Mouse (Mus musculus) inflammation-experienced regulatory T-cells (primary cell): ENCODE data around the gene Gh. TPM values are rescaled to one million over a fixed set of nuclear protein-coding genes. Genes with fewer than 3 reads are reported as not detected.

ENCODE experiments used
- polyA plus RNA-seq, 2 experiments: library from polyadenylated mRNA; unstranded; fragments of 100-300 nt; shearing (Covaris generic); gene quantifications; one replicate each; pipeline ENCODE4 v1.2.1; 2017

Gh gene
- under 1 TPM in 1 of 2 experiments, not detected in 1; 0.55 TPM for polyA plus RNA-seq

DNA sequence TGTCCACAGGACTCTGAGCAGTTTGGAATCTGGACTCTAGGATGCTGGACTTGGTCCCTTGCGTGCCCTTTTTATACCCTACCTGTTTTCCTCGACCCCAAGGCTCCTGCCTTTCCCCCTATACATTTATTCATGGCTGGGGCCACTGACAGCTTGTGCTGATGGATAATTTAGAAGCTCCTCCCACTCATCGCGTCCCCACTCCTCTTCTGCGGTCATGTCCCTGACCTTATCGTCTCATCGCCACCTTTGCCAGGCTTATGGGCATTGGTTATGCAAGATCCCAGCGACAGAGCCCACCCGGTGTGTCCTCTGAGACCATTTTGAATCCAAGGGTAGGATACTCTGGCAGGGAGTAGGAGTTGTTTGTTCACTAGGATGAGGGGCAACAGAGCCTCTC is at the start of gene Gh:
Gene Gh (minus strand): TSS at position 101 of the 400 bp plus-strand sequence.

DNA sequence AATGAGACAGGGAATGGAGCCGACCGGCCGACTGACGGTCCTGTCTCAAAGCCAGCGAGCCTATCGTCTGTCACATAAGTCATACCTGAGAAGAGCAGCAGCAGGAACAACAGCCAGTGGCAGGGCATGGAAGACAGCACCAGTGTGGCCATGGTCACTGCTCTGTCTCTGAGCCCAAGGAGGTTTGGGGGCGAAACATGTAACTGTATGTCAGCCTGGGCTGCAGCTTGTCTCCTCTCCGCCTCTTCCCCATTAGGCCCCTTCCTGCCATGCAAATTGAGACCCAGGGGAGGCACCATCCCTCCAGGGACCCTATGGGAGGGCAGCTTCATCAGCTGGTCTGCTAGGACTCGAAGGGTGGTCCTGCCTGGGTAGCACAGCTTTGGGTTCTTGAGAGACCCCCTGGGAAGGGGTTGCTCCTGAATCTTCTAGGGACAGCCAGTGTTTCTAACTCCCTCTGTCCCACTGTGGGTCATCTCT is 12.7 kb upstream of the Gh start, which contains the start of gene Cd79b:
Gene Cd79b (minus strand): TSS at position 430 of the 480 bp plus-strand sequence.

DNA sequence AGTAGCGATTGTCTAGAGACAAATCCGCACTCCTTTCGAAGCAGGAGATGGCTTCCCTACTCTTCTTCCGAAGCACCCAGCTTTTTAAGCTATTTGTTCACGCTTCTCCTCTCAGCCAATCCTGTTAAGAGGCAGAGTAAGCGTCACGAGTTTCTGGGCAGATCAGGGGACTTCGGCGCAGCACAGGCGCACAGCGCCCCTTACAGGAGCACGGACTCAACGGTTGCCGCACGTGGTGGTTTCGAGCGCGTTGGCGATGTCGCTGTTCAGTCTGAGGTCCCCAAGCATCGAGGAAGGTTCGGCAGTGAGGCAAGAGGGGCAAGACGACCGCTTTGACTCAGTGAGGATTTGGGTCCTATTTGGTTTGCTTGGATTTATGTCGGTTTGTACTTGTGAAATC is 25.2 kb downstream of the Gh start, which contains the start of gene Tcam1:
Gene Tcam1 (plus strand): TSS at position 219 of the 400 bp plus-strand sequence.

DNA sequence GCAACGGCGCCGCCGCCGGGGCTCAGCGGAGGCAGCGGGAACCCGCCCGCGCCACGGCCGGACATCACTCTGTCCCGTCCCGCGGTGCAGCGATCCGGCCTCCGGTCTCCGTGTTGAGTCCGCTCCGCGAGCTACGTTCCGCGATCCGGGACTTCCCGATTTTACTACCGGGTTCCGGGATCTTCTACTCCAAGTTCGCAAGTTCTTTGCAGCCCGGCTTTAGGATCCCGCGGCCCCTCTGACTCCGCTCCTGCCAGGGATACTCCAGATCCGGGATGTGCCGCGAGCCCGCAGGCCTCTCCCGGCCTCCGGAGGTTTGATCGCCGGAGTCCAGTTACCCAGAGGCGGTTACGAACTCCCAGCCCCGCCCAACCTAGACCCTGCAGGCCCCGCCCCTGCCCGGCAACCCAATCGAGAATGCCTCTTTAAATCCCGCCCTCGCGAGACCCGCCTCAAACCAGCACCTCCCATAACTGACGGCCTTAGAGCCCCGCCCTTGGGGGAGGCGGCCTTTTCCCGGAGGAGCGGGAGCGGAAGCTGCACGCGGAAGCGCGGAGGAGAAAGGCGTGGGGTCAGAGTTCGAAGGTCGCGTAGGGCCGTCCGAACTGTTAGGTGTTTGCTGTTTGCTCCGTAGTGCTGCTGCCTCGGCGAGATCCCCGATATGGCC is 28.9 kb downstream of the Gh start, which contains the start of gene Smarcd2:
Gene Smarcd2 (minus strand): TSS at position 329 of the 667 bp plus-strand sequence.

DNA sequence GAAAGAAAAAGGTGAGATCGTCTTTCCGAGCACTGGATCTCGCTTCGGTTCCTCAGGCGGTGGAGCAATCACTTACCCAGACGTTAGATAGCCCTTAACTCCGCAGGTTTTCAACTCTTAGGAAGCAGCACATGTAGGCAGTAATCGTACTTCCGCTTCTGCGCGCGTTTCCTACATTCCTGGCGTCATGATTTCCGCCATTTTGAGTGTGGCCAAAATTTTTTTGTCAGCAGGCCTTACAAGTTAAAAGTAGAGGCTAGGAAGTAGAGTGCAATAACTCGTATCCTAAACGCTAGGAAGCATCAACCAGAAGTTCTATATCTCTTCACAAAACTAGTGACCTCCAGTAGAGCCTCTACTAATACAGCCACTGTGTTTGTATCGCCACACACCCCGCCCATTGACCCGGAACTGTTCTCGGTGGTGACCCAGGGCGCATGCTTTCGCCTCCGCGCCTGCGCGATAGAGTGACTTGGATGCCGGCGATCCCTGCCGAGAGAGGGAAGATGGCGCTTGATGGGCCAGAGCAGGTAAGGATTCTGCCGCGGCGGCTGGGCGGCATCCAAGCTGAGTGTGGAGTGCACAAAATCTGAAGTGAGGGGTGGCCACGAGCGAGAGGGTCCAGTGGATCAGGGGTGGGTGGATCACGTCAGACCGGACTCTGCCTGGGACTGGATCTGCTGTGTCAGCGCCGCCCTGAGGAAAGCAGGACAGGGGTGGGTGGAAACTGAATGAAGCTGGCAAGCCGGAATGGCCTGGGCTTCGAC is 45.8 kb downstream of the Gh start, which contains the start of the genes Ftsj3 and Psmc5:
Gene Ftsj3 (minus strand): TSS at position 395 of the 767 bp plus-strand sequence.
Gene Psmc5 (plus strand): TSS at position 470 of the 767 bp plus-strand sequence.

Other genes starting within 250 kb of the Gh start
- 10 to 100 TPM; 14.6 to 23.5 TPM for gene Taco1, start 235.8 kb downstream of the Gh start, polyA plus RNA-seq
- 100 to 1,000 TPM in 1 of 2 experiments, 10 to 100 TPM in 1; 88.9 to 117 TPM for gene Map3k3, start 217.3 kb downstream of the Gh start, polyA plus RNA-seq
- gene Gm10840, start 141.0 kb downstream of the Gh start, polyA plus RNA-seq, result 1 to 10 TPM; 1.2 to 4.5 TPM
- 1,000 to 10,000 TPM; 1,428 to 1,622 TPM for gene Limd2, start 141.0 kb downstream of the Gh start, polyA plus RNA-seq
- gene Strada, start 99.7 kb downstream of the Gh start, polyA plus RNA-seq, result 10 to 100 TPM; 35.2 to 44.5 TPM
- 100 to 1,000 TPM; 109 to 115 TPM for gene Ccdc47, start 85.5 kb downstream of the Gh start, polyA plus RNA-seq
- 100 to 1,000 TPM in 1 of 2 experiments, 10 to 100 TPM in 1; 94.5 to 104 TPM for gene Ddx42, start 84.9 kb downstream of the Gh start, polyA plus RNA-seq
- gene Ftsj3, start 45.8 kb downstream of the Gh start, polyA plus RNA-seq, result 10 to 100 TPM; 67.1 to 82.1 TPM
- gene Psmc5, start 45.7 kb downstream of the Gh start, polyA plus RNA-seq, result 100 to 1,000 TPM; 177 to 179 TPM
- gene Smarcd2, start 28.9 kb downstream of the Gh start, polyA plus RNA-seq, result 100 to 1,000 TPM; 151 to 190 TPM
- under 1 TPM; 0.07 to 0.45 TPM for gene Tcam1, start 25.2 kb downstream of the Gh start, polyA plus RNA-seq
- 10 to 100 TPM; 34.7 to 52.4 TPM for gene Cd79b, start 12.9 kb upstream of the Gh start, polyA plus RNA-seq
- gene Scn4a, start 51.4 kb upstream of the Gh start, polyA plus RNA-seq, result under 1 TPM; 0.02 to 0.29 TPM
- gene Prr29, start 63.6 kb upstream of the Gh start, polyA plus RNA-seq, result under 1 TPM in 1 of 2 experiments, not detected in 1; 0.55 TPM
- gene Icam2, start 86.2 kb upstream of the Gh start, polyA plus RNA-seq, result 100 to 1,000 TPM in 1 of 2 experiments, 10 to 100 TPM in 1; 89.2 to 139 TPM
- gene Ern1, start 186.0 kb upstream of the Gh start, polyA plus RNA-seq, result 1 to 10 TPM; 4.0 to 6.1 TPM